Mouse (Mus musculus) heart, postnatal 0 days (tissue): ENCODE measurements at regions not wholly inside any gene's neighbourhood (a gene's known extent, or its start where the extent isn't known, plus 50 kb on each side); places are given as distances from the start of the nearest gene placed in this dataset.

Source experiments
- ATAC-seq: fragments of 200-750 bp; cut with Nextera tagmentation; 2 replicates; pipeline ENCODE4 v1.8.0; 2017; ENCODE audit warnings: low read depth, moderate number of reproducible peaks, moderate library complexity; ENCODE audit not compliant: insufficient read depth
- DNase-seq: peaks from one replicate; pipeline ENCODE4 v3.0.0-alpha.2; 2016; ENCODE audit warnings: low spot score
- H3K27ac ChIP-seq: fragments of 300-500 bp; sonication (generic); 2 replicates; pipeline ENCODE4 v1.5.1; 2014; ENCODE audit warnings: low read depth, mild to moderate bottlenecking
- H3K27me3 ChIP-seq: fragments of 300-500 bp; sonication (generic); 2 replicates; pipeline ENCODE4 v1.6.1; 2014; ENCODE audit warnings: low read length, mixed read lengths; ENCODE audit not compliant: control insufficient read depth, insufficient read depth
- H3K36me3 ChIP-seq: fragments of 300-500 bp; sonication (generic); replicated peaks from 2 replicates; pipeline ENCODE4 v1.6.1; 2014; ENCODE audit warnings: low read length, mixed read lengths; ENCODE audit not compliant: control insufficient read depth, insufficient read depth
- H3K4me1 ChIP-seq: fragments of 300-500 bp; sonication (generic); 2 replicates; pipeline ENCODE4 v1.6.1; 2014; ENCODE audit warnings: antibody characterized with exemption; ENCODE audit not compliant: control insufficient read depth, insufficient read depth
- H3K4me2 ChIP-seq: fragments of 300-500 bp; sonication (generic); 2 replicates; pipeline ENCODE4 v1.6.1; 2014; ENCODE audit warnings: low read depth, mild to moderate bottlenecking, low read length, moderate library complexity
- H3K4me3 ChIP-seq: fragments of 300-500 bp; sonication (generic); 2 replicates; pipeline ENCODE4 v1.5.1; 2014; ENCODE audit warnings: low read depth, low read length
- H3K9ac ChIP-seq: fragments of 300-500 bp; sonication (generic); replicated peaks from 2 replicates; pipeline ENCODE4 v1.6.1; 2014; ENCODE audit warnings: low read depth, low read length, mixed read lengths
- H3K9me3 ChIP-seq: fragments of 300-500 bp; sonication (generic); replicated peaks from 2 replicates; pipeline ENCODE4 v1.6.1; 2016; ENCODE audit warnings: low read length; ENCODE audit not compliant: control insufficient read depth
- CTCF ChIP-seq: IDR thresholded peaks from 2 replicates; pipeline ENCODE4 v1.5.1; 2016; ENCODE audit warnings: antibody characterized with exemption, control low read depth, low read depth
- EP300 ChIP-seq: IDR thresholded peaks from 2 replicates; pipeline ENCODE4 v1.6.1; 2016; ENCODE audit warnings: antibody characterized with exemption, low read depth

DNA sequence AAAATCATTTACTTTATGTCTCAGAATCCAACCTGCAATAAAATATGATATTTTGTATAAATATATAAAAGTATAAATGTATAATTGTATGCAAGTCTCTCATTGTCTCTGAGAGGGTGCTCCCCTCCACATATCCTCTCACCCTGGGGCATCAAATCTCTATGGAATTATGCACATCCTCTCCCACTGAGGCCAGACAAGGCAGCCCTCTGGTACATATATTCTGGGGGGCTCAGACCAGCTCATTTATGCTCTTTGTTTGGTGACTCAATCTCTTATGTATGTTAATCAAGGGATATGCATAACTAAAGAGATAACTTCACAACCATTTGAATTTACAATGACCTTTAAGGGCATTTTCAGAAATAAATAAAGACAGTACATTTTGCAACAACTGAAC lies 92.5 kb upstream of the Kcnd2 start:
- no peak for ATAC-seq
- H3K27me3 ChIP-seq: no peaks in the 10 kb centered on the region
- H3K4me3 ChIP-seq: no peak overlapping the region
- H3K9me3 ChIP-seq: no peaks in the 10 kb centered on the region
- DNase-seq: no peak
- H3K36me3 ChIP-seq: no peaks in the 10 kb centered on the region
- no peak overlapping the region for H3K27ac ChIP-seq
- H3K4me2 ChIP-seq: no peak overlapping the region
- TF ChIP-seq CTCF: no peak
- no peak for TF ChIP-seq EP300
- no peak overlapping the region for H3K9ac ChIP-seq
- H3K4me1 ChIP-seq: no peaks in the 10 kb centered on the region
